Mouse (Mus musculus) G1E-ER4 (cell line): ENCODE data around the gene Vwa2. TPM values are rescaled to one million over a fixed set of nuclear protein-coding genes. Genes with fewer than 3 reads are reported as not detected.

Experiments used
- GATA1 ChIP-seq: IDR thresholded peaks from one replicate; pipeline ENCODE4 v1.8.0; 2012; ENCODE audit warnings: low read length, inconsistent platforms
- polyA plus RNA-seq: library from polyadenylated mRNA; stranded (reverse); fragments of >175 nt; gene quantifications from 2 replicates; pipeline ENCODE4 v1.2.3, GENCODE M21; 2012

Gene Vwa2
- polyA plus RNA-seq, 1 experiment: not detected

- no peak for TF ChIP-seq GATA1
These were observed 84.0 kb downstream of the Vwa2 start for GRCm38 (mm10) chr19:56958011-56958410.

GRCm38 (mm10) chr19:56958582-56959021 is 84.6 kb downstream of the Vwa2 start:
- TF ChIP-seq GATA1: no peak

GRCm38 (mm10) chr19:56959057-56959456 is 85.0 kb downstream of the Vwa2 start:
- TF ChIP-seq GATA1: no peak

- TF ChIP-seq GATA1: no peak
These were observed 85.6 kb downstream of the Vwa2 start for GRCm38 (mm10) chr19:56959601-56960000.

Other genes starting within 250 kb of the Vwa2 start
- gene Adrb1, start 152.1 kb upstream of the Vwa2 start, polyA plus RNA-seq: not detected in 2 replicates
- 1.4 and 2.1 TPM in 2 replicates for gene Ccdc186, start 52.1 kb upstream of the Vwa2 start, polyA plus RNA-seq
- gene Tdrd1, start 48.0 kb upstream of the Vwa2 start, polyA plus RNA-seq: not detected in 2 replicates
- not detected in 2 replicates for gene Afap1l2, start 134.0 kb downstream of the Vwa2 start, polyA plus RNA-seq